Mouse (Mus musculus) forebrain, embryonic 10.5 days (tissue): ENCODE results near the gene Vwa2. TPM values are rescaled to one million over a fixed set of nuclear protein-coding genes. Genes with fewer than 3 reads are reported as not detected.

Experiments
- DNase-seq: peaks from one replicate; pipeline ENCODE4 v3.0.0-alpha.2; 2017; ENCODE audit warnings: low spot score; ENCODE audit errors: extremely low spot score
- H3K27ac ChIP-seq: fragments of 300-500 bp; sonication (generic); 2 replicates; pipeline ENCODE4 v1.5.1; 2016; ENCODE audit warnings: mild to moderate bottlenecking
- H3K27me3 ChIP-seq: fragments of 300-500 bp; sonication (generic); 2 replicates; pipeline ENCODE4 v1.6.1; 2016; ENCODE audit warnings: mild to moderate bottlenecking; ENCODE audit not compliant: poor library complexity, severe bottlenecking
- H3K36me3 ChIP-seq: fragments of 300-500 bp; sonication (generic); replicated peaks from 2 replicates; pipeline ENCODE4 v1.6.1; 2016; ENCODE audit warnings: mild to moderate bottlenecking, moderate library complexity
- H3K4me1 ChIP-seq: fragments of 300-500 bp; sonication (generic); 2 replicates; pipeline ENCODE4 v1.6.1; 2016
- H3K4me3 ChIP-seq: fragments of 300-500 bp; sonication (generic); 2 replicates; pipeline ENCODE4 v1.5.1; 2016; ENCODE audit warnings: mild to moderate bottlenecking, moderate library complexity
- H3K9me3 ChIP-seq: fragments of 300-500 bp; sonication (generic); 2 replicates; pipeline ENCODE4 v1.6.1; 2016; ENCODE audit warnings: mild to moderate bottlenecking, moderate library complexity
- WGBS: fragments of 180-500 bp; shearing (Covaris S2); methylation state at CpG from one replicate; pipeline ENCODE4 v1.1.7; 2016; 5-methylcytosine and 5-hydroxymethylcytosine counted together
- polyA plus RNA-seq: library from polyadenylated mRNA; unstranded; fragments of >200 nt; fragmentation: Nextera tagmentation; extraction: Ambion mirVana; gene quantifications from 2 replicates; pipeline ENCODE4 v1.2.1, GENCODE M21; 2016

The Vwa2 gene
- polyA plus RNA-seq, 1 experiment from 2014 or later: 2.6 TPM

DNA sequence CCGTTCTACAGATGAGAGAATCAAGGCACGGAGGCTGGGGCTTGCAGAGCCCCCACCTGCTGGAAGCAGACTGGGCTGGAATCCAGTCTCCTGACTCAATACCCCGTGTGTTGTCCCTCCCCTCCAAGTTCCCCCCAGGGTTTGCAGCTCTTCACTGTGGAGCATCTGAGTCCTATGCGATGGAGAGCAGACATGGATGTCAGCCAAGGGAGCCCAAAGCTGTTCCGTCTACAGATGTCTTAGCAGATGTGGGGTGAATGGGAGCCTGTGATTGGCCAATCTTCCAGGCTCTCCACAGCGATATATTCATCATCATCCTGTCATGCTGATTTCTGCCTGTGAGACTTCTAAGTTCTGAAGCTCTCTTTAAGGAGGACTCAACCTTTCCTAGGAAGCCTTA, 3.3 kb downstream of the Vwa2 start:
- H3K9me3 ChIP-seq: no peaks in the 10 kb centered on the region
- no peak overlapping the region for H3K27ac ChIP-seq
- peaks cover 33% of the 10 kb centered on the region for H3K4me1 ChIP-seq
- no peak overlapping the region for H3K4me3 ChIP-seq
- no peak for DNase-seq
- no peaks in the 10 kb centered on the region for H3K36me3 ChIP-seq
- peaks cover 75% of the 10 kb centered on the region for H3K27me3 ChIP-seq
- 86% methylated on average over 6 of the region's 6 CpGs for WGBS

DNA sequence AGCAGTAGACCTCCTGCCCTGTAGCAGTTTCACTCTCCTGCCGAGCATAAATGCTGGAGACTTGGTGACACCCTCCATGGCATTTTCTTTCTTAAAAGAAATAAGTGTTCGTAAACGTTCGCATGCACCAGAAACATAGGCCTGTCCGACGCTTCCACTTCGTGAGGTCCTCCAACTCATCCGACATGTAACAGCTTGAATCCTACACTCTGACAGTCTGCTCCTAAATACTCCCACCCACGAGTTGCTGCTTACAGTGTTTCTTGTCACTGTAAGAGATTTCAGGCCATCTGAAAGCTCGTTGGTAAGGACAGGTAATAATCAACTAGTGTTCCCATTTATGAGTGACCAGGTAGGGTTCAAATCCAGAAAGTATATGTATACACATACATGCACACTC, 13.8 kb downstream of the Vwa2 start:
- DNase-seq: no peak
- no peak overlapping the region for H3K4me3 ChIP-seq
- no peaks in the 10 kb centered on the region for H3K36me3 ChIP-seq
- H3K27me3 ChIP-seq: no peaks in the 10 kb centered on the region
- 89% methylated on average over 10 of the region's 10 CpGs for WGBS
- H3K9me3 ChIP-seq: no peaks in the 10 kb centered on the region
- peaks cover 30% of the 10 kb centered on the region for H3K4me1 ChIP-seq
- no peak overlapping the region for H3K27ac ChIP-seq

DNA sequence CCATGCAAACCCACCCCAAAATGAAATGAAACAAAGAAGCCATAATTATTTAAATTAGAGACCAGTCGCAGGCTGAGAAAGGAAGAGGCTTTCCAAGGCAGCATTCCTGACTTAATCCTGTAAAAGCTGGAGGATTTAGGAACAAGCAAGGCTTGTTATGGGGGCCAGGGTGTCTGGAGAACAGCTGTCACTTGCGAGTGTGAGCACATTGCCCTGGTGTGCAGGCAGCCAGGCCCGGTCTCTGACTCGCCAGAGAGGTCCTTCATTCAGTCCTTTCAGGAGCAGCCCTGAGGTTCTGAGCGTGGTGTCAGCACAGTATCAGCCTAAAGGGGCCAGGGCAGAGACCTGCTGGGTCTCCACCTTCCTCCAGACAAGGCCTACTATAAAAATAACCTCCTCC, 14.6 kb downstream of the Vwa2 start:
- Histone ChIP-seq H3K27me3 (no peaks in the 10 kb centered on the region), H3K4me1 (peaks cover 26% of the 10 kb centered on the region), H3K36me3 (no peaks in the 10 kb centered on the region), H3K4me3 (no peak overlapping the region), H3K9me3 (no peaks in the 10 kb centered on the region), H3K27ac (no peak overlapping the region)
- DNase-seq: no peak
- 52% methylated on average over 5 of the region's 5 CpGs for WGBS

DNA sequence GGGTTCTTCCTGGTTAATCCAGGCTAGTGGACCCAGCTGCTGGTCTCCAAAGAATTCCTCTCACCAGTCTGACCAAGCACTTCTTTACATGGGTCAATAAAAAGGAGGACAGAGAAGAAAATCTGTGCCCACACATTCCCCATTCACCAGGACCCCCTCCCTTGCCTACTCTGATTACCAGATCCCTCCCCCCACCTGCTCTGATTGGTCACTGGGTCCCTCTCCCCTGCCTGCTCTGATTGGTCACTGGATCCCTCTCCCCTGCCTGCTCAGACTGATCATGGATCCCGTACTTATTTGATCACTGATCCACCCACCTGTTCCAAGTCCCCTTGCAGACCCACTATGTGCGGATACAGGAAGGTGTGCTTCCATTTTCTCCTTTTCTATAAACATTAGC, 17.4 kb downstream of the Vwa2 start:
- Histone ChIP-seq H3K4me1 (peaks cover 29% of the 10 kb centered on the region), H3K27me3 (no peaks in the 10 kb centered on the region), H3K9me3 (no peaks in the 10 kb centered on the region), H3K36me3 (no peaks in the 10 kb centered on the region), H3K4me3 (no peak overlapping the region), H3K27ac (no peak overlapping the region; the same call in 1 of the 2 replicates)
- DNase-seq: no peak
- 53% methylated on average over 2 of the region's 2 CpGs for WGBS

DNA sequence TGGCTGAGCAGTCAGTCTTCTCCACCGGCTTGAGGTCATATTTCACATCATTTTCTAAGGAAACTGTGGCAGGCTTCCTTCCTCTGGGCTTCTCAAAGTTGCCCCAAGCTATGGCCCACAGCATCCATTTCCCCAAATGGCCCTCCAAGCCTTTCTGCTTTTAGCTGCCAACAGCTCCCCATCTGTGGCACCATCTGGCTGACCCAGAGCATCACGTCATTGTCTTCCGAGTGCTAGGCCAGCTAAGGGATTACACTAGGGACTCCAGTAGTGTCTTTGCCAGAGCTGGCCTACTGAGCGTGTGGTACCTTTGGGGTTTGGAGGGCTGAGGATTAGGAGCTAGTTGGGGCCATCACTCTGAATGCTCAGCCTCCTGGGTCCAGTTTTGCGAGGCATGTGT, 18.5 kb downstream of the Vwa2 start:
- H3K27ac ChIP-seq: no peak overlapping the region
- no peaks in the 10 kb centered on the region for H3K9me3 ChIP-seq
- H3K27me3 ChIP-seq: no peaks in the 10 kb centered on the region
- H3K4me3 ChIP-seq: no peak overlapping the region
- 90% methylated on average over 5 of the region's 5 CpGs for WGBS
- DNase-seq: no peak
- H3K36me3 ChIP-seq: no peaks in the 10 kb centered on the region
- H3K4me1 ChIP-seq: peaks cover 23% of the 10 kb centered on the region

DNA sequence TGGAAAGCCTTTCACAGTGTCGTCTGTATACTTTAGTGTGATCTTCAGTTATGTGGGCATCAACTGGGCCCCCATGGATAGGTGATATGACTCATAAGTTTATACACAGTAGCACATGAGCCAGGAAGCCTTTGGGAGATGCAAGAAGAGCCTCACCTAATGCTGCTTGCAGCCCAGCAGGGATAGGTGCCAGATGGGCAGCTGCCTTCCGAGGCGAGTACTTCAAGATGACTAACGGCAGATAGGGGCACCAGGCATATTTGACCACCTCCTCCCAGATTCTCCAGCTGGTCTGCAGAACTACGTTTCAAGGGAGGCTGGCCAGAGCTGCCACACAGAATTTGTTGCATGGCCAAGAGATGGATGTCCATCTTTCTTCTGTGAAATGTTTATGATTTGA, 19.3 kb downstream of the Vwa2 start:
- Histone ChIP-seq H3K27me3 (no peaks in the 10 kb centered on the region), H3K4me1 (peaks cover 21% of the 10 kb centered on the region), H3K9me3 (no peaks in the 10 kb centered on the region), H3K36me3 (no peaks in the 10 kb centered on the region), H3K27ac (no peak overlapping the region), H3K4me3 (no peak overlapping the region)
- WGBS: 91% methylated on average over 5 of the region's 5 CpGs
- no peak for DNase-seq

DNA sequence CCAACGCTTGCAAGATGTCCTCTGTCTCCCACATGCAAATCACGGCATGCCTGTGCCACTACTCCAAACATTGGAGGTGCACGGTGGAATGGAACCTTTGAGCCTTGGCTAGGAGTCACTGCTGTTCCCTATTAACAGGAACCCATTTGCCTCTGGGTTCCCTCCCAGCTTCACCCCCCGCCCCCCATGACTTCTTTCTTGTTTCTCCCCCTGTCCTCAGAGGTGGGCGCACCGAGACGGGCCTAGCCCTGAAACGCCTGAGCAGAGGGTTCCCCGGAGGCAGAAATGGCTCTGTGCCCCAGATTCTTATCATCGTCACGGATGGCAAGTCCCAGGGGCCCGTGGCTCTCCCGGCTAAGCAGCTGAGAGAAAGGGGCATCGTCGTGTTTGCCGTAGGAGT, 23.6 kb downstream of the Vwa2 start:
- Histone ChIP-seq H3K27me3 (no peaks in the 10 kb centered on the region), H3K4me3 (no peak overlapping the region), H3K9me3 (no peaks in the 10 kb centered on the region), H3K36me3 (no peaks in the 10 kb centered on the region), H3K27ac (no peak overlapping the region), H3K4me1 (0 out of 2 replicates have a peak, but pooled peaks cover 4% of the 10 kb centered on the region)
- 87% methylated on average over 16 of the region's 16 CpGs for WGBS
- no peak for DNase-seq

DNA sequence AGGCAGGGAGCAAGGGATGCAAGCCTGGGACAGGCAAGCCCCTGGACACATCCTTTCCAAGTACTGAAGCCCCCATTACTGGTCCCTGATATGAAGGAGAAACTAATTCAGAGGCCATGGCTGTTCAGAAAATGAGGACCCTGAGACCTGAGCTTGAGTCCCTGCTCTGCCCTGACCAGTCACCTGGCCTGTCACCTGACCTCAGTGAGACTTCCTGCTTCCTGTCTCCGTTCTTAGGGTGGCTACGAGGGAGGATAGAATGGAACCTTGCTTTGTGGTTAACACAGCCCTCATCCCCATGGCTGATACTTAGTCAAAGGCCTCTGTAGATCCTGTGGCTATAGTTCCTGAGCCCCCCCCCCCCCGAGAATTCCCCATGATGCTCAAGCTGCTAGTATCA, 30.0 kb downstream of the Vwa2 start:
- H3K27me3 ChIP-seq: no peaks in the 10 kb centered on the region
- H3K4me1 ChIP-seq: peaks cover 22% of the 10 kb centered on the region
- H3K27ac ChIP-seq: no peak overlapping the region
- H3K4me3 ChIP-seq: no peak overlapping the region
- no peaks in the 10 kb centered on the region for H3K9me3 ChIP-seq
- no peak for DNase-seq
- 81% methylated on average over 3 of the region's 3 CpGs for WGBS
- no peaks in the 10 kb centered on the region for H3K36me3 ChIP-seq

DNA sequence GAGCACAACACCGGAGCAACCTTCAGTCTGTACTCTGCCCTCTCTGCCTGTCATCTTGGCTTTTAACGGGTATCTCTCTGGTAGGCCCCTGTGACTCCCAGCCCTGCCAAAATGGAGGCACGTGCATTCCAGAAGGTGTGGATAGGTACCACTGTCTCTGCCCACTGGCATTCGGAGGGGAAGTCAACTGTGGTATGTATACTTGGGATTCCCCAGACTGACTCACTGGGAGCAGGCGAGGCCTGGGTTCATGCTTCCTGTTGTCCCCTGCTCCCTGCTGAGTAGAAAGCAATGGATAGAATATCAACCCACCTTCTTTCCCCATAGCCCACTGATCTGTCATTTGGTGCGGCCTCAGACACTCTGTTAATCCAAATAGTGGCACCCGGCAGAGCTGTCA, 31.3 kb downstream of the Vwa2 start:
- Histone ChIP-seq H3K27ac (no peak overlapping the region), H3K4me3 (no peak overlapping the region), H3K27me3 (no peaks in the 10 kb centered on the region), H3K36me3 (no peaks in the 10 kb centered on the region), H3K9me3 (no peaks in the 10 kb centered on the region), H3K4me1 (peaks cover 22% of the 10 kb centered on the region)
- no peak for DNase-seq
- WGBS: 90% methylated on average over 7 of the region's 7 CpGs

DNA sequence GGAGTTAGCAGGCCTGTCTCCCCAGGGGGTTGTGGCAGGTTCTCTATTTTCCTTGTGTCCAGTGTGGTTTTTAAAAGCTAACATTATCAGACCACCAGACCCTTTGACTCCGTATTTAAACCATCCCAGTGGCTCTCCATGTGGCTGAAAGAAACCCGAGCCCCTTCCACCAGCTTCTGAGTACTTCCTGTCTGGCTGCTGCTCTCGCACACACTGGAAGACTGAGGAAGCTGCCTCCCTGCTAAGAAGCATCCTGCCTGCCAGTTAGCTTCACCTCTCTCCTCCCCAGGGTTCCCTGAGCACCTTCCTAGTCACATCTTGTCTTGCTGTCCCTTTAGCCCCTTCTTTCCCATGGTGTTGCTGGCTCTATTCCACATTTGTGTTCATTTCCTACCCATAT, 33.8 kb downstream of the Vwa2 start:
- DNase-seq: no peak
- H3K4me3 ChIP-seq: no peak overlapping the region
- H3K9me3 ChIP-seq: no peaks in the 10 kb centered on the region
- peaks cover 25% of the 10 kb centered on the region for H3K4me1 ChIP-seq
- H3K36me3 ChIP-seq: no peaks in the 10 kb centered on the region
- H3K27ac ChIP-seq: no peak overlapping the region
- no peaks in the 10 kb centered on the region for H3K27me3 ChIP-seq
- 48% methylated on average over 3 of the region's 3 CpGs for WGBS

DNA sequence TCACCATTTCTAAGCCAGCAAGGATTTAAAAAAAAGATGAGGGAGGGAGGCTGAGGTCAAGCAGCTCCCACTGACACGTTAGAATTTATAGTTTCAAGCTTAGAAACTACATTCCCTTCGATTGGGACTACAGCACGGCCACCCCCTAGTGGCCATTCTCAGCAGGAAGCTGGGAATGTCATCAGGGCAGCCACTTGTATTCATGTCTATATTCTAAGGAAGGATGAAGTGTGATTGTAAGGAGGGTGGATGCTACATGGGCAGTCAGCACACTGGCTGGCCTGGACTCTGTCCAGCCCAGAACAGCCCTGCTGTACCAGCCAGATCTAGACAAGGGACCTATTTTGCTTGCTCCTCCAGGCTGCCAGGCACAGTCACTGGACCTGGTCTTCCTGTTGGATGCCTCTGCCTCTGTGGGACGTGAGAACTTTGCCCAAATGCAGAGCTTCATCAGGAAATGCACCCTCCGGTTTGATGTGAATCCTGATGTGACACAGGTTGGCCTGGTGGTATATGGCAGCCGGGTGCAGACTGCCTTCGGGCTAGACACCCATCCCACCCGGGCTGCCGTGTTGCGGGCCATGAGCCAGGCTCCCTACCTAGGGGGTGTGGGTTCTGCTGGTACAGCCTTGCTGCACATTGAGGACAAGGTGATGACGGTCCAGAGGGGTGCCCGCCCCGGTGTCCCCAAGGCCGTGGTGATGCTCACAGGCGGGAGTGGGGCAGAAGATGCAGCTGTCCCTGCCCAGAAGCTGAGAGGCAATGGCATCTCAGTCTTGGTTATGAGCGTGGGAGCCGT, 34.6 kb downstream of the Vwa2 start:
- peak; percentile 32 for DNase-seq
- Histone ChIP-seq H3K4me1 (peaks cover 24% of the 10 kb centered on the region), H3K4me3 (no peak overlapping the region), H3K27ac (no peak overlapping the region), H3K27me3 (no peaks in the 10 kb centered on the region), H3K9me3 (no peaks in the 10 kb centered on the region), H3K36me3 (no peaks in the 10 kb centered on the region)
- 81% methylated on average over 17 of the region's 17 CpGs for WGBS

DNA sequence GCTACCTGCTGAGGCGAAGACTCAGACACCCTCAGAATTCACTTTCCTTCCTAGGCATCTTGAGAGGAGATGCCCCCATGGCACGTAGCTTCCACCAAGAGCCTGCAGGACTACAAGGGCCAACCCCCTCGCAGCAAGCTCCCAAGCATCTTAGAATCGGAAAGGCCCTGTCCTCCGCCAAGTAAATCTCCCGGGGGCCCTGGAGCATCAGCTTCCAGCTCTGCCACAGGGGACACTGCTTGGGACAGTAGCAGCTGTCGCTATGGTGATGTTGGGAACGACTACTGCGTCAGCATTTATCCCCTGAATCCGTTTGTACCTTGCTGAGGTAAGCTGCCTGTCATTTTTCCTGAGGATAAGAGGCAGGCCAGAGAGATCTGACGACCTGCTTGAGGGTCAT, 36.5 kb downstream of the Vwa2 start:
- WGBS: 71% methylated on average over 11 of the region's 11 CpGs
- H3K4me1 ChIP-seq: peaks cover 10% of the 10 kb centered on the region
- 0 out of 2 replicates have a peak, but pooled peaks cover 7% of the 10 kb centered on the region for H3K9me3 ChIP-seq
- no peaks in the 10 kb centered on the region for H3K27me3 ChIP-seq
- no peak overlapping the region for H3K4me3 ChIP-seq
- no peak overlapping the region for H3K27ac ChIP-seq
- 0 out of 2 replicates have a peak, but pooled peaks cover 3% of the 10 kb centered on the region for H3K36me3 ChIP-seq
- no peak for DNase-seq

DNA sequence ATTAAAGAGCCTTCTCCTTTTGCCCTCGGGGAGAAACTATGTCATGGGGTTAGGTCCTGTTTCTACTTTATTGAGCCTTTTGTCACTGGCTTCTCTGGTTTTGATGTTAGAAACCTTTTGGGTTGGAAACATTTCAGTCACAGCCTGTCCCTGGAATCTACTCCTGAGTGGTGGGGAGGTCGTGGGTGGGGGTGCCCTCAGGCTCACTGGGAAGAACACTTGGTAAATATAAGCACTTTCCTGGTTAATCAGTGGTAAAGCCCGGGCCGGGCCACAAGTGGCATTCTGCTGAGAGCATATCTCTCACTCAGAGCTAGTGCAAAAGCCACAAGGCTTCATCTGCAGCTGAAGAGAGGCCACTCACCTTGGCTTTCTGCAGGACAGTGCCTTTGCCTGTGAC, 39.7 kb downstream of the Vwa2 start:
- no peaks in the 10 kb centered on the region for H3K27me3 ChIP-seq
- H3K9me3 ChIP-seq: 0 out of 2 replicates have a peak, but pooled peaks cover 7% of the 10 kb centered on the region
- H3K36me3 ChIP-seq: 0 out of 2 replicates have a peak, but pooled peaks cover 3% of the 10 kb centered on the region
- no peak overlapping the region for H3K27ac ChIP-seq
- no peak overlapping the region for H3K4me3 ChIP-seq
- DNase-seq: no peak
- peaks cover 3% of the 10 kb centered on the region for H3K4me1 ChIP-seq
- WGBS: 84% methylated on average over 4 of the region's 4 CpGs
